Comparison of ENCODE assay signal across 8 mouse cellular contexts in genomic region chr1:163314829-163315301, GRCm38 (mm10). TPM values are rescaled to one million over a fixed set of nuclear protein-coding genes. Genes with fewer than 3 reads are reported as not detected.
DNase-seq lines count a peak whose midpoint lies in the region; ATAC-seq and TF ChIP-seq lines count a peak whose summit lies in the region.

No protein-coding gene starts in this region.

- H3K4me1 ChIP-seq in embryonic facial prominence, embryonic 14.5 days (ENCODE audit: control insufficient read depth, insufficient read depth, low read length) = peaks cover 9% of the 10 kb centered on the region; the same call in 1 of the 2 replicates
- H3K4me1 ChIP-seq in intestine, postnatal 0 days (replicated peaks; ENCODE audit: control insufficient read depth, insufficient read depth, low read length) = no peaks in the 10 kb centered on the region
- H3K4me1 ChIP-seq in neural tube, embryonic 14.5 days (ENCODE audit: control insufficient read depth, insufficient read depth, low read length) = peaks cover 13% of the 10 kb centered on the region; the same call in 1 of the 2 replicates

- peak overlapping the region; percentile 100 for H3K9ac ChIP-seq in embryonic facial prominence, embryonic 14.5 days (ENCODE audit: low read depth, low read length)
- no peak overlapping the region for H3K9ac ChIP-seq in intestine, postnatal 0 days (ENCODE audit: low read depth, low read length)
- no peak overlapping the region for H3K9ac ChIP-seq in neural tube, embryonic 14.5 days (replicated peaks; ENCODE audit: low read depth, low read length)

- TF ChIP-seq CTCF in intestine, postnatal 0 days (IDR thresholded peaks at IDR 0.05; ENCODE audit: low read depth) = no peak

- H3K27ac ChIP-seq in embryonic facial prominence, embryonic 14.5 days (replicated peaks; ENCODE audit: low read depth, low read length) = peak overlapping the region; percentile 99
- no peak overlapping the region for H3K27ac ChIP-seq in intestine, postnatal 0 days (ENCODE audit: low read depth, low read length)
- H3K27ac ChIP-seq in neural tube, embryonic 14.5 days (ENCODE audit: low read depth, low read length) = no peak overlapping the region

- no peaks in the 10 kb centered on the region for H3K9me3 ChIP-seq in embryonic facial prominence, embryonic 14.5 days (ENCODE audit: control insufficient read depth, low read length)
- no peaks in the 10 kb centered on the region for H3K9me3 ChIP-seq in intestine, postnatal 0 days (ENCODE audit: control insufficient read depth)
- no peaks in the 10 kb centered on the region for H3K9me3 ChIP-seq in neural tube, embryonic 14.5 days (ENCODE audit: control insufficient read depth, low read length)

- H3K4me3 ChIP-seq in embryonic facial prominence, embryonic 14.5 days (ENCODE audit: low read depth, low read length) = peak overlapping the region; percentile 86
- peak overlapping the region; percentile 11; the same call in 1 of the 2 replicates for H3K4me3 ChIP-seq in intestine, postnatal 0 days (ENCODE audit: low read depth, low read length)
- H3K4me3 ChIP-seq in neural tube, embryonic 14.5 days (ENCODE audit: low read depth, low read length) = no peak overlapping the region

- ATAC-seq in embryonic facial prominence, embryonic 14.5 days (ENCODE audit: low read depth) = peak; percentile 21
- ATAC-seq in intestine, postnatal 0 days = no peak
- peak; percentile 15; the same call in 1 of the 2 replicates for ATAC-seq in neural tube, embryonic 14.5 days (ENCODE audit: low read depth)

- peak; percentile 26 for DNase-seq in kidney, postnatal 10 days
- DNase-seq in kidney, adult 11 months = no peak
- peak; percentile 84 for DNase-seq in embryonic facial prominence, embryonic 14.5 days (ENCODE audit: low spot score)
- no peak for DNase-seq in spleen, postnatal 10 days (ENCODE audit: low spot score in 2 of 2)
- DNase-seq in layer of hippocampus, adult 9-10 months (ENCODE audit: low spot score) = no peak
- no peak for DNase-seq in adrenal gland, adult 18-20 months (ENCODE audit: low spot score in 2 of 2)

- H3K27me3 ChIP-seq in embryonic facial prominence, embryonic 14.5 days (replicated peaks; ENCODE audit: control insufficient read depth, insufficient read depth, low read length) = peaks cover 3% of the 10 kb centered on the region
- peaks cover 73% of the 10 kb centered on the region for H3K27me3 ChIP-seq in intestine, postnatal 0 days (replicated peaks; ENCODE audit: control insufficient read depth, insufficient read depth, low read length)
- H3K27me3 ChIP-seq in neural tube, embryonic 14.5 days (ENCODE audit: control insufficient read depth, insufficient read depth, low read length) = peaks cover 29% of the 10 kb centered on the region

- under 1% methylated on average over 23 of the region's 23 CpGs for WGBS in embryonic facial prominence, embryonic 14.5 days
- 3% methylated on average over 23 of the region's 23 CpGs for WGBS in intestine, postnatal 0 days
- under 1% methylated on average over 23 of the region's 23 CpGs for WGBS in neural tube, embryonic 14.5 days

- peaks cover 4% of the 10 kb centered on the region; the same call in 1 of the 2 replicates for H3K36me3 ChIP-seq in embryonic facial prominence, embryonic 14.5 days (ENCODE audit: control insufficient read depth, insufficient read depth, low read length)
- H3K36me3 ChIP-seq in intestine, postnatal 0 days (ENCODE audit: control insufficient read depth, insufficient read depth) = no peaks in the 10 kb centered on the region
- no peaks in the 10 kb centered on the region for H3K36me3 ChIP-seq in neural tube, embryonic 14.5 days (ENCODE audit: control insufficient read depth, insufficient read depth, low read length)

- H3K4me2 ChIP-seq in embryonic facial prominence, embryonic 14.5 days (ENCODE audit: low read depth, low read length) = peak overlapping the region; percentile 58
- H3K4me2 ChIP-seq in intestine, postnatal 0 days (replicated peaks; ENCODE audit: low read depth) = peak overlapping the region; percentile 80
- H3K4me2 ChIP-seq in neural tube, embryonic 14.5 days (ENCODE audit: low read depth, low read length) = peak overlapping the region; percentile 37; the same call in 1 of the 2 replicates

RNA-seq across cellular contexts. Expression of gene Prrx1, which starts 1.4 kb away (rescaled TPM):
- 100 and 105 TPM in 2 replicates for polyA plus RNA-seq in embryonic facial prominence, embryonic 14.5 days (2014; fragmentation: Nextera tagmentation; extraction: Ambion mirVana)
- polyA plus RNA-seq in intestine, postnatal 0 days (2015; fragmentation: Nextera tagmentation; extraction: Ambion mirVana) = 14.9 and 16.9 TPM in 2 replicates
- 0.78 and 6.3 TPM in 2 replicates for polyA plus RNA-seq in neural tube, embryonic 14.5 days (2014; fragmentation: Nextera tagmentation; extraction: Ambion mirVana)
- total RNA-seq in adrenal gland, adult 18-20 months (2021) = 10 to 100 TPM in 1 of 2 experiments, 1 to 10 TPM in 1; 5.6 to 10.8 TPM

Comparison
In these comparisons a context has a peak if more than half of its experiments do, and no peak if none do; other contexts are left out.
1. DNase-seq: peak in kidney, postnatal 10 days (single experiment) and embryonic facial prominence, embryonic 14.5 days (single experiment); none in kidney, adult 11 months (single experiment), spleen, postnatal 10 days (0 of 2), layer of hippocampus, adult 9-10 months (single experiment) and adrenal gland, adult 18-20 months (0 of 2).
2. Peak in every context shown above with its lines, with median percentiles within 50 percentile points of each other: H3K4me2 ChIP-seq.